Mouse (Mus musculus) embryo, embryonic 11 days (tissue): ENCODE results near the gene Gstm4.
A peak's percentile ranks its signal among the peaks of the same experiment; 100 is the strongest.
"Not testable (repeated sequence)": the region's sequence is repeated elsewhere in the genome, so short reads cannot be mapped to it uniquely, and the experiment has no call there.

Experiments used
- DNase-seq: peaks from one replicate; pipeline ENCODE4 v3.0.0-alpha.2; 2015

Gstm4 gene

DNA sequence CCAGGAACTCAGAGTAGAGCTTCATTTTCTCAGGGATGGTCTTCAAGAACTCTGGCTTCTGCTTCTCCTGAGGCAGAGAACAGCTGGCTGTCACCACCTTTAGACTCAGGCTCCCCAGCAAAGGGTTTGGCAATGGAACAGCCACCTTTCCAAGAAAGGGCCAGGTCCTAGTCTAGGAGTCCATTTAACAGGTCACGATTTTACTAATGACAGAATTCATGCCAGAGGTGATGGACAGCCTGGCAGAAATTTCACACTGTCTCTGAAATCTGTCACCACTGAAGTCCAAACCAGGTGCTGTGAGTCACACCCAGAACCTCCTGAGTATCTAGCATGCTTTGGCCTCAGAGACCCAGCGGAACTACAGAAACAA, 29.7 kb downstream of the Gstm4 start:
- no peak for DNase-seq

DNA sequence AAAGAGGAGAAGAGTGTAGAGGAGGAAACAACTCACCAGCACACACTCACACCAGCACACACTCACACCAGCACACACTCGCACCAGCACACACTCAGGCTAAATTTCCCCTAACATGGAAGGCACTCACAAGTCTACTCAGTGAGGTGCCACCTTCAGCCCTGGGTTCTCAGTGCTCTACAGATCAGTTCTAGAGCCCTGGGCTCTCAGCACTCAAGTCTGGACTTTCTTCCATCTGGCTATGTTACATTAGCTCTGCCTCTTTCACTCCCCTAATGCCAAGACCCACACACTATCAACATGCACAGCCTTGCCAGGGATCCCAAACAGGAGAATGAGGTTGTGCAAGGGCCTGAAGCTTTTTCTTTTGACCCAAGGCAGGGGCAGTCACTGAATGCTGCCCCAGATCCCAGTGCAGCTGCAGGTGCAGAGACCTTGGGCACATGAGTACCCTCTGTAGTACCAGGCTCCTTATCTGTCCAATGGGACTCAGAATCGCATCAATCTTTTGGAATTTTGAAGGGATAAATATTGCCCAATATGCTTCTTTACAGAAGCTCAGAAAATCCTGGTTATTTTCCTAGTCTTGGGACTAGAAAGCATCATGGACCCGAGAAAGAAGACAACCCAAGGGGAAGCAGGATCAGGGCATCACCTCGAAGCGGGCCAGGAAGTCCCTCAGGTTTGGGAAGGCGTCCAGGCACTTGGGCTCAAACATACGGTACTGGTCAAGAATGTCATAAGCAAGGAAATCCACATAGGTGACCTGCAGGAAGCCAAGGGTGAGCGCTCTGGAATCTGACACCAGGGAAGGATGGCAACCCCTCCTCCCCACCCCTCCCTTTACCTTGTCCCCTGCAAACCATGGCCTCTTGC, 30.4 kb downstream of the Gstm4 start:
- DNase-seq = no peak

DNA sequence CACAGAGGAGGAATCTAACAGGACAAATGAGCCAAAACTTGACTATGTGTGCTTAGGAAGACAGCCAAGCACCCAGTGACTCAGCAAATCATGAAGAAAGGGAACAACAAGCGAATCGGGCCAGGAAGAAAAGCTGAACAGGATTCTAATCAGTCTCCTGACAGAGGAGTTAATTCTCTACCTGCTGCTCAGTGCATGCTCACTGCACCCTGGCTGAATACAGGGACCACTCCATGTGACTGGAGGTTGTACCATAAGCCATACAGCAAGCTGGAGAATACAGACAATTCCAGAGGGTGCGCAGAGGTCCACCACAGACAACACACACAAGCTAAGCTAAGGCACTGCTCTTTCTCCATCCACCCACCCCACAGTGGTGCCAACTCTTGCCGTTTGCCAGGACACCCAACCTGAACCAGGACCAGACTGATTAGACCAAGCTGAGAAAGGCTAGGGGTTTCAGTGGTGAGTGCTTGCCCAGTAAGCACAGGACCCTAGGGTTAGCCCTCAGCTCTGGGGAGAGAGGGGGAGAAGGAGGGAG, 31.3 kb downstream of the Gstm4 start:
- no peak for DNase-seq

DNA sequence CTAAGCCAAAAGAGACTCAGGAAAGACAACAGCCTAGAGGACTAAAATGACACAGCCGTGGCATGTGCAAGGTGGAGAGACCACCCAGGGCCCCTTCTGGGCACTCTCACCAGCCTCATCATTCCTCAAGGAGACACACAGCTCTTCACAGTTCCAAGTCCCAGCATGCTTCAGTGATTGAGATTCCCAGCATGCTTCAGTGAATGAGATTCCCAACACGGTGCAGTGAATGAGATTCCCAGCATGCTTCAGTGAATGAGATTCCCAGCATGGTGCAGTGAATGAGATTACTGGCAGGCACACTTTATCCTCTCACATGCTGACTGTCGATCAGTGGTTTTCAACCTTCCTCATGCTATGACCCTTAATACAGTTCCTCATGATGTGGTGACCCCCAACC, 33.1 kb downstream of the Gstm4 start:
- DNase-seq = peak; percentile 16

DNA sequence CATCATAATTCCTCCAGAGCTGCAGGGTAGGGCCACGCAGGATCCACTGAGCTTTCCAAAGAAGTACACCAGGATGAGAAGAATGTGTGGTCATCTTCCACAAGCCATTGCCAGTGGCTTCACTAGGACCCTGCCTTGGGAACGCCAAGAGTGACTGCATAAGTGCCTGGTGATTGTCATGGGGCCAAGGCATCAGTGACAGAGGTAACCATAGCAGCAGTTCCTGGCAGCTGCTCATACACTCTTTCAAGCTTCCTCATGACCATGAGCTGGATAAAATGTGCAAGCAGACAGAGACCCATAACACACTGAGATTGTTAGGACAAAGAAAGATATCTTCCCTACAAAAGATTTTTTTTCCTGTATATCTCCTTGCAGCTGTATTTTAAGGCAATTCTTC, 34.4 kb downstream of the Gstm4 start:
- DNase-seq = no peak

DNA sequence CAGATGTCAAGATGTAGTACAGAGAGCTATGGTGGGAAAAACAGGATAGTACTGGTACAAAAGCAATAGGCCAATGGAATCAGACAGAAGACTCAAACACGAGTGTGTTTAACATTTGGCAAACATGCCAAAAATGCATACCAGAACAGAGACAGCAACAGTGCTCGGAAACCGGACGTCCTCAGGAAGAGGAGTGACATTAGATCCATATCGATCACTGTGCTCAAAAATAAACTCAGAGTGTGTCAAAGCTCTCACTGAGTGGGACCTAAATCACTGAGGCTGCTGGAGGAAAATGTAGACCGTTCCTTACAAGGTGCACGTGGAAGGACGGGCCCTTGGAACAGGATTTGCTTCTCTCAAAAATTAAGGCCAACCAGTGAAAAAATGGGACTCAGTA, 42.7 kb downstream of the Gstm4 start:
- DNase-seq = no peak

DNA sequence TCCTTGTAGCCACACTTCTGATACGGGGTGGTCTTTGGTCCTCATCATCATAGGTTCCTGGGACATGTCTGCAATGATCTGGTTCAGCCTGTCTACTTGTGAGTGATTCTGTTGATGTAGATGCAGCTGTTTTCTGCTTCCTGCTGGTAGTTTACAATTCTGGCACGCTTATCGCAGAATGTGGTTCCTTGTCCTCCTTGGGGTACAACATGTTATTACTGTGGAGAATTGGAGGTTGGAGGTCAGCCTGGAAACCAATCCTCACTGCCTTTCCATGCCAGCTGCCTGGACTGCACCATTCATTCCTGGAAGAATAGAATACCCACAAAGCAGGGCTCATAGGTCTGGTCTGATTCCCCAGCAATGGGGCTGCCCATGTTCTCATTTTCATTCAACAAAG, 45.2 kb downstream of the Gstm4 start:
- DNase-seq = no peak

DNA sequence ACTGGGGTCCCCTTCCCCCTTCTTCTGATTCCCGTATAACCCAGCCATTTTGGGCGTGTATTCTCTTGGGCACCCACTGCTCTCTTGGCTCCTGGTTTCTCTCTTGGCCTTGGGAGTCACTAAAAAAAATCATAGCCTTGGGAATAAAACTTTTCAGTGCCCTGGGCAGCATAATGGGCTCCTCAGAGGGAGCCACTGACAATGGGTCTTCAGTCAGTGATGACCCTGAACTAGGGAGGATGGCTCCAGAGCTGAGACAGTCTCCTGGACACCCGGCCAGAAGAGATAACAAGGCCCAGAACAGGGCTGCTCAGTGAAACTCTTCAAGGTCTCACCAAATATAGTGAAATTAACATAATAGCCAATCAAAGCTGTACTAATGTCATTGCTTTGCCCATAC, 46.1 kb downstream of the Gstm4 start:
- no peak for DNase-seq

DNA sequence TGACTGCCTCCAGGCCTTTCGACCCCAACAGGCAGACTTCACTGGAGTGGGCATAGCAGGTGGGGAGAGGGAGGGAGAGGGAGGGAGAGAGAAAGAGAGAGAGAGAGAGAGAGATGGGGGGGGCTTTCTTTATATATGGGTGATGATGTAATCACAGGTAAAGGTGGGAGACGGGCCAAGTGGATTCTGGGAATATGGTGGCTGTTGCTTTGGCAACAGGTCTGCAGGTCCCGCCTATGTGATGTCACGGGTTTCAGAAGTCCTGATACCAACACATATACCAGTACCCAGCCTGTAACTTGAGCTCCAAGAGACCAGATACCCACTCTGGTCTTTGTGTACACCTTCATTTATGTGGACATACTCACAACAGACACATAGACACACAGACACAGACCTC, 48.1 kb downstream of the Gstm4 start:
- no peak for DNase-seq

DNA sequence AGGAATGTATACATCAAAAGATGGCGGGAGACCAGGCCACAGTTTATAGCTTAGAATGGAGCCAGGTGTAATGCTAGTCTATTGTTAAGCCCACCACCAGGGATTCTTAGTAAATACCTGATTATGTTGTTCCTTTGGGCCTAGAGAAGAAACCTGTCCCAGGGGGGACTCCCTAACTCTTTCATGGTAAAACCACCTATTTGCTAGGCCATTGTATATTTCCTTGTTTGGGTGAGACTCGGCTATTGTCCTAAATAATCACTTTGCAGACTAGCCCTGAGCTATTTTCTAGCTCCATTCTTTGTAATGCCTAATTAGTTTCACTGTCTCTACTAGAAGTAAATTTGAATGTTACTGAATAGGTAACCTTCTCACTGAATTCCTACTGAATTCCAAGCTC, 48.7 kb downstream of the Gstm4 start:
- DNase-seq = not testable (repeated sequence)
